Mouse (Mus musculus): ENCODE data around the gene Serf1.

DNA sequence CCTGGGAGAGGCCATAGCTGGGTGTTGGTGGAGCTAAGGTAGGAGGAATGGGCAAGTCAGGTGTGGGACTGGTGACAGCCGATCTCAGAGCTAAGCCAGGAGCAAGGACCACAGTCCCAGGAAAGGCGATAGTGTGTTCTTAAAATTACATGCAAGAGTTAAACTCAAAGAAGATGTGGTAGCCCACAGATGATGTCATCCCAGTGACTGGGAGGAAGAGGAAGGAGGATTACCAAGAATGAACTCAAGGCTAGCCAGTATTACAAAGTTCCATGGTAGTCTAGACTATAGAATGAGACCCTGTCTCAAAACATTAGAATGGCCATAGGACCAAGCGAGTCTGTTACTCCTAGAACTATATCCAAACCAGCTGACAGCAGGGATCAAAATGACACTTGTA lies 48.8 kb downstream of the Serf1 start:
- no peak for TF ChIP-seq CTCF (IDR thresholded peaks at IDR 0.05; ENCODE audit: low read depth)
- TF ChIP-seq EP300 (IDR thresholded peaks at IDR 0.05; ENCODE audit: low read depth) = no peak

Measured in heart, postnatal 0 days (tissue).